In genomic region chr8:34472846-34473245, GRCm38 (mm10) we compare ENCODE assay signal across 13 mouse cellular contexts.
DNase-seq lines count a peak whose midpoint lies in the region; ATAC-seq lines count a peak whose summit lies in the region.
"Had no signal": no experiment of that assay in that cellular context is flagged by ENCODE, and none has a peak within 500 bp of the region (broad histone marks: within the 10 kb centered on the region; RNA-seq: fewer than 3 reads in every experiment).

No protein-coding gene starts in this region.

- H3K9me3 ChIP-seq in hindbrain, embryonic 15.5 days = no peaks in the 10 kb centered on the region
- H3K9me3 ChIP-seq in hindbrain, embryonic 13.5 days = no peaks in the 10 kb centered on the region
- H3K9me3 ChIP-seq in embryonic facial prominence, embryonic 10.5 days = no peaks in the 10 kb centered on the region
- H3K9me3 ChIP-seq in midbrain, embryonic 11.5 days (ENCODE audit: control insufficient read depth, low read length) = no peaks in the 10 kb centered on the region
- H3K9me3 ChIP-seq in liver, embryonic 11.5 days (ENCODE audit: control insufficient read depth, low read length) = no peaks in the 10 kb centered on the region
- H3K9me3 ChIP-seq: embryonic facial prominence, embryonic 12.5 days had no signal

- no peaks in the 10 kb centered on the region for H3K36me3 ChIP-seq in hindbrain, embryonic 15.5 days
- no peaks in the 10 kb centered on the region for H3K36me3 ChIP-seq in hindbrain, embryonic 13.5 days
- no peaks in the 10 kb centered on the region for H3K36me3 ChIP-seq in embryonic facial prominence, embryonic 10.5 days (replicated peaks)
- H3K36me3 ChIP-seq in midbrain, embryonic 11.5 days (ENCODE audit: control insufficient read depth, insufficient read depth, low read length) = no peaks in the 10 kb centered on the region
- no peaks in the 10 kb centered on the region for H3K36me3 ChIP-seq in liver, embryonic 11.5 days (ENCODE audit: control insufficient read depth, insufficient read depth, low read length)
- H3K36me3 ChIP-seq: embryonic facial prominence, embryonic 12.5 days had no signal

- DNase-seq in R1 (ENCODE audit: low read depth, low spot score) = peak; percentile 43
- peak; percentile 29 for DNase-seq in embryonic facial prominence, embryonic 10.5 days (ENCODE audit: low spot score)
- DNase-seq in midbrain, embryonic 11.5 days (ENCODE audit: low spot score, missing footprints) = peak; percentile 84
- no peak for DNase-seq in liver, embryonic 11.5 days (ENCODE audit: low spot score)
- DNase-seq in Muller cell, postnatal 12 days (ENCODE audit: inconsistent ontology term) = no peak
- DNase-seq: gastrocnemius, postnatal 25 days; right cerebral cortex, postnatal 14 days; thymus, adult 2 months had no signal

- no peak overlapping the region for H3K4me3 ChIP-seq in hindbrain, embryonic 15.5 days
- no peak overlapping the region for H3K4me3 ChIP-seq in hindbrain, embryonic 13.5 days
- H3K4me3 ChIP-seq in embryonic facial prominence, embryonic 10.5 days = 0 out of 2 replicates have a peak overlapping the region, but pooled peaks have one; percentile 6
- H3K4me3 ChIP-seq in midbrain, embryonic 11.5 days (ENCODE audit: low read depth, low read length) = no peak overlapping the region
- no peak overlapping the region for H3K4me3 ChIP-seq in liver, embryonic 11.5 days (ENCODE audit: low read depth, low read length)
- H3K4me3 ChIP-seq: embryonic facial prominence, embryonic 12.5 days; myocyte had no signal

- H3K9ac ChIP-seq in hindbrain, embryonic 15.5 days = no peak overlapping the region
- no peak overlapping the region for H3K9ac ChIP-seq in hindbrain, embryonic 13.5 days
- H3K9ac ChIP-seq in midbrain, embryonic 11.5 days (ENCODE audit: low read length) = no peak overlapping the region
- no peak overlapping the region for H3K9ac ChIP-seq in liver, embryonic 11.5 days (ENCODE audit: low read depth, low read length)
- H3K9ac ChIP-seq: embryonic facial prominence, embryonic 12.5 days had no signal

- 33% methylated on average over 6 of the region's 6 CpGs for WGBS in hindbrain, embryonic 15.5 days
- 42% methylated on average over 6 of the region's 6 CpGs for WGBS in hindbrain, embryonic 13.5 days
- WGBS in embryonic facial prominence, embryonic 10.5 days = 33% methylated on average over 6 of the region's 6 CpGs
- WGBS in midbrain, embryonic 11.5 days = 18% methylated on average over 6 of the region's 6 CpGs
- WGBS in liver, embryonic 11.5 days = 24% methylated on average over 6 of the region's 6 CpGs

- H3K27ac ChIP-seq in hindbrain, embryonic 15.5 days (replicated peaks) = no peak overlapping the region
- no peak overlapping the region for H3K27ac ChIP-seq in hindbrain, embryonic 13.5 days
- peak overlapping the region; percentile 10; the same call in 1 of the 2 replicates for H3K27ac ChIP-seq in embryonic facial prominence, embryonic 10.5 days (replicated peaks)
- no peak overlapping the region for H3K27ac ChIP-seq in midbrain, embryonic 11.5 days (ENCODE audit: low read depth, low read length)
- H3K27ac ChIP-seq in liver, embryonic 11.5 days (ENCODE audit: low read depth, low read length) = no peak overlapping the region
- H3K27ac ChIP-seq: embryonic facial prominence, embryonic 12.5 days; kidney, postnatal 0 days had no signal

- no peak overlapping the region for H3K4me2 ChIP-seq in hindbrain, embryonic 15.5 days
- no peak overlapping the region for H3K4me2 ChIP-seq in hindbrain, embryonic 13.5 days
- no peak overlapping the region for H3K4me2 ChIP-seq in midbrain, embryonic 11.5 days
- H3K4me2 ChIP-seq in liver, embryonic 11.5 days = no peak overlapping the region
- H3K4me2 ChIP-seq: embryonic facial prominence, embryonic 12.5 days had no signal

- H3K4me1 ChIP-seq in hindbrain, embryonic 15.5 days (replicated peaks) = peaks cover 17% of the 10 kb centered on the region
- H3K4me1 ChIP-seq in hindbrain, embryonic 13.5 days (replicated peaks) = peaks cover 31% of the 10 kb centered on the region
- H3K4me1 ChIP-seq in embryonic facial prominence, embryonic 10.5 days = peaks cover 40% of the 10 kb centered on the region
- peaks cover 11% of the 10 kb centered on the region for H3K4me1 ChIP-seq in midbrain, embryonic 11.5 days (ENCODE audit: control insufficient read depth, insufficient read depth, low read length)
- H3K4me1 ChIP-seq in liver, embryonic 11.5 days (replicated peaks; ENCODE audit: control insufficient read depth, insufficient read depth, low read length) = no peaks in the 10 kb centered on the region

- ATAC-seq in hindbrain, embryonic 15.5 days (ENCODE audit: low FRiP score, low read depth) = peak; percentile 78
- ATAC-seq in hindbrain, embryonic 13.5 days (ENCODE audit: low FRiP score) = no peak; the same call in 1 of the 2 replicates
- peak; percentile 78 for ATAC-seq in midbrain, embryonic 11.5 days (ENCODE audit: low FRiP score)
- ATAC-seq in liver, embryonic 11.5 days (replicated peaks; ENCODE audit: low FRiP score) = no peak

- H3K27me3 ChIP-seq in hindbrain, embryonic 15.5 days = no peaks in the 10 kb centered on the region
- no peaks in the 10 kb centered on the region for H3K27me3 ChIP-seq in hindbrain, embryonic 13.5 days
- no peaks in the 10 kb centered on the region for H3K27me3 ChIP-seq in embryonic facial prominence, embryonic 10.5 days (replicated peaks; ENCODE audit: low read depth, poor library complexity, severe bottlenecking)
- no peaks in the 10 kb centered on the region for H3K27me3 ChIP-seq in midbrain, embryonic 11.5 days (ENCODE audit: control insufficient read depth, insufficient read depth, low read length)
- H3K27me3 ChIP-seq in liver, embryonic 11.5 days (replicated peaks; ENCODE audit: control insufficient read depth, insufficient read depth, low read length) = no peaks in the 10 kb centered on the region
- H3K27me3 ChIP-seq: embryonic facial prominence, embryonic 12.5 days had no signal

Comparison
In these comparisons a context has a peak if more than half of its experiments do, and no peak if none do; other contexts are left out.
1. ATAC-seq: peak in hindbrain, embryonic 15.5 days (single experiment) and midbrain, embryonic 11.5 days (single experiment); none in hindbrain, embryonic 13.5 days (single experiment) and liver, embryonic 11.5 days (single experiment).
2. DNase-seq: peak in R1 (single experiment), embryonic facial prominence, embryonic 10.5 days (single experiment) and midbrain, embryonic 11.5 days (single experiment); none in liver, embryonic 11.5 days (single experiment) and Muller cell, postnatal 12 days (single experiment).